Mouse (Mus musculus): ENCODE results near the gene Muc4. TPM values are rescaled to one million over a fixed set of nuclear protein-coding genes. Genes with fewer than 3 reads are reported as not detected.
A peak's percentile ranks its signal among the peaks of the same experiment; 100 is the strongest.

Muc4 gene
- total and polyA plus RNA-seq, 3 experiments = not detected

DNA sequence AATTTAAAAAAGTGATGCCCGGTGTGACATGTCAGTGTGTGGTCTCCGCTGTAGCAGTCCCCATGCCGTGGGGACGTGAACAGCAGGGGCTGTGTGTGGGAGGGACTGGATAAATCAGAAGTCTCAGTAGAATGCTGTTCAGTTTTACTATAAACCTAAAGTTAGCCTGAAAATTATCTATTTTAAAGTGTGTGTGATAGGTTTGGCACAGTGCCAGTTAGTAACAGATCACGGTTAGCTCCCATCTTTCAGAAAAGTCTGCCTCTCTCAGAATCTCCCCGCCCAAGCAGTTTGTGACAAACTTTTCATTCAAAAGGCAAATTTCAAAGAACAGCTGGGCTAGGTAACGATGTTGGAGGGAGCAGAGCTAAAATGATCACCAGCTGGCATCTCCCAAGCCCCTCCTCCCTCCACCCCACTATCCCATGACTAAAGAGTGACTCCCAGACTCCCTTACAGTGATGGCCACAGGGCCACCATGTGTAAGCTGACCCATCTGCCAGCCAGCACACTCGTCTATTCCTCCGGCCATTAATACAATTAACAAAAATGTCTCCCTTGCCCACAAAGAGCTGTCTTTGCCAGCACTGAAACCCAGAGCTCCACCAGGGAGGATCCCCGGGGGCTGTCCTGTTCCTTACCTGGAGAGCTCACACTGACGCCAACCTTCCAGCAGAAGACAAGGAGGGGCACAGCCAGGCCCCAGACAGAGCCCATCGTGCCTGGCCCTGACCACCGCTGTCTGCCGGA is 61.2 kb downstream of the Muc4 start:
- Histone ChIP-seq H3K4me1 (ENCODE audit: control insufficient read depth in 1 of 2, insufficient read depth in 2 of 2, low read length in 2 of 2) (no peaks in the 10 kb centered on the region), H3K27ac (ENCODE audit: control insufficient read depth, low read depth, low read length) (no peak overlapping the region), H3K9me3 (replicated peaks; ENCODE audit: insufficient read depth, low read length) (no peaks in the 10 kb centered on the region), H3K4me3 (ENCODE audit: control insufficient read depth in 1 of 2, insufficient read depth in 1 of 2, low read depth in 2 of 2, low read length in 2 of 2) (no peak overlapping the region), H3K9ac (ENCODE audit: control insufficient read depth, low read depth, low read length, poor library complexity, severe bottlenecking) (no peak overlapping the region), H3K79me2 (ENCODE audit: control insufficient read depth, insufficient read depth, low read length, poor library complexity) (no peaks in the 10 kb centered on the region), H3K36me3 (ENCODE audit: control insufficient read depth in 1 of 2, insufficient read depth in 2 of 2, low read length in 2 of 2) (no peaks in the 10 kb centered on the region; a peak in 1 of 4 replicates), H3K27me3 (ENCODE audit: control insufficient read depth in 1 of 2, insufficient read depth in 2 of 2, low read length in 2 of 2) (peaks cover 0 to 2% of the 10 kb centered on the region in 2 experiments; a peak in 1 of 4 replicates)
- no peak for TF ChIP-seq ZKSCAN1 (IDR thresholded peaks at IDR 0.05; ENCODE audit: low read depth, low read length)
- no peak for TF ChIP-seq NELFE (IDR thresholded peaks at IDR 0.05; ENCODE audit: low read depth, low read length)
- no peak for TF ChIP-seq NRF1 (IDR thresholded peaks at IDR 0.05; ENCODE audit: insufficient read depth, low read depth, low read length, poor library complexity, severe bottlenecking)
- TF ChIP-seq TAL1 (IDR thresholded peaks at IDR 0.05; ENCODE audit: low read length) = no peak
- TF ChIP-seq SIN3A (IDR thresholded peaks at IDR 0.05; ENCODE audit: low read length) = no peak
- TF ChIP-seq JUND (IDR thresholded peaks at IDR 0.05; ENCODE audit: low read depth, low read length) = no peak
- TF ChIP-seq MXI1 (IDR thresholded peaks at IDR 0.05; ENCODE audit: low read depth, low read length) = no peak
- peak; percentile 9 to 10; a peak in 1 of 4 replicates for TF ChIP-seq EP300 (IDR thresholded peaks at IDR 0.05; ENCODE audit: low read depth in 1 of 2, low read length in 2 of 2)
- TF ChIP-seq RCOR1 (IDR thresholded peaks at IDR 0.05; ENCODE audit: low read depth, low read length) = peak; percentile 65; the same call in 1 of the 2 replicates
- TF ChIP-seq MAZ (IDR thresholded peaks at IDR 0.05; ENCODE audit: low read depth, low read length) = no peak
- TF ChIP-seq ZNF384 (IDR thresholded peaks at IDR 0.05; ENCODE audit: low read depth, low read length) = no peak
- no peak for TF ChIP-seq POLR2AphosphoS2 (IDR thresholded peaks at IDR 0.05; ENCODE audit: low read length)
- TF ChIP-seq KAT2A (conservative IDR thresholded peaks at IDR 0.05; ENCODE audit: low read depth, low read length) = no peak
- 0 out of 2 replicates have a peak, but pooled peaks have one; percentile 23 for TF ChIP-seq GATA1 (IDR thresholded peaks at IDR 0.05; ENCODE audit: low read depth, low read length)
- no peak for TF ChIP-seq CHD1 (IDR thresholded peaks at IDR 0.05; ENCODE audit: low read depth, low read length)
- no peak for TF ChIP-seq MYB (IDR thresholded peaks at IDR 0.05; ENCODE audit: low read depth, low read length)
- TF ChIP-seq TBP (IDR thresholded peaks at IDR 0.05; ENCODE audit: low read depth, low read length) = no peak
- no peak for TF ChIP-seq MYC (IDR thresholded peaks at IDR 0.05; ENCODE audit: low read depth, low read length)
- TF ChIP-seq MAFK (IDR thresholded peaks at IDR 0.05; ENCODE audit: borderline replicate concordance, low read depth, low read length) = no peak
- TF ChIP-seq UBTF (IDR thresholded peaks at IDR 0.05; ENCODE audit: borderline replicate concordance, insufficient read depth, low read depth, low read length) = no peak
- peak; percentile 55 for DNase-seq (ENCODE audit: low read depth, low spot score)

GRCm38 (mm10) chr16:32797426-32797689 is 61.7 kb downstream of the Muc4 start, which contains the start of gene Muc20:
TSS of gene Muc20 (minus strand) at chr16:32797435.
- Histone ChIP-seq H3K79me2 (ENCODE audit: control insufficient read depth, insufficient read depth, low read length, poor library complexity) (no peaks in the 10 kb centered on the region), H3K9me3 (replicated peaks; ENCODE audit: insufficient read depth, low read length) (no peaks in the 10 kb centered on the region), H3K36me3 (ENCODE audit: control insufficient read depth in 1 of 2, insufficient read depth in 2 of 2, low read length in 2 of 2) (no peaks in the 10 kb centered on the region; a peak in 1 of 4 replicates), H3K9ac (ENCODE audit: control insufficient read depth, low read depth, low read length, poor library complexity, severe bottlenecking) (no peak within 1 kb of the TSS), H3K4me1 (ENCODE audit: control insufficient read depth in 1 of 2, insufficient read depth in 2 of 2, low read length in 2 of 2) (no peaks in the 10 kb centered on the region), H3K4me3 (ENCODE audit: control insufficient read depth in 1 of 2, insufficient read depth in 1 of 2, low read depth in 2 of 2, low read length in 2 of 2) (no peak within 1 kb of the TSS), H3K27ac (ENCODE audit: control insufficient read depth, low read depth, low read length) (no peak within 1 kb of the TSS), H3K27me3 (ENCODE audit: control insufficient read depth in 1 of 2, insufficient read depth in 2 of 2, low read length in 2 of 2) (peaks cover 0 to under 1% of the 10 kb centered on the region in 2 experiments; a peak in 1 of 4 replicates)
- DNase-seq (ENCODE audit: low read depth, low spot score) = no peak
- TF ChIP-seq CHD2 (IDR thresholded peaks at IDR 0.05; ENCODE audit: low read length) (no peak), MXI1 (IDR thresholded peaks at IDR 0.05; ENCODE audit: low read depth, low read length) (no peak), UBTF (IDR thresholded peaks at IDR 0.05; ENCODE audit: borderline replicate concordance, insufficient read depth, low read depth, low read length) (no peak), ZNF384 (IDR thresholded peaks at IDR 0.05; ENCODE audit: low read depth, low read length) (no peak), RAD21 (IDR thresholded peaks at IDR 0.05; ENCODE audit: low read depth, low read length) (no peak), EP300 (IDR thresholded peaks at IDR 0.05; ENCODE audit: low read depth in 1 of 2, low read length in 2 of 2) (no peak)

All from MEL (cell line).